Mouse (Mus musculus) ovary, postnatal 14 days (tissue): Measurements from ENCODE around the gene Umodl1.

Source experiments
- DNase-seq: peaks from one replicate; pipeline ENCODE4 v3.0.0; 2022; ENCODE audit warnings: low spot score

The Umodl1 gene

DNA sequence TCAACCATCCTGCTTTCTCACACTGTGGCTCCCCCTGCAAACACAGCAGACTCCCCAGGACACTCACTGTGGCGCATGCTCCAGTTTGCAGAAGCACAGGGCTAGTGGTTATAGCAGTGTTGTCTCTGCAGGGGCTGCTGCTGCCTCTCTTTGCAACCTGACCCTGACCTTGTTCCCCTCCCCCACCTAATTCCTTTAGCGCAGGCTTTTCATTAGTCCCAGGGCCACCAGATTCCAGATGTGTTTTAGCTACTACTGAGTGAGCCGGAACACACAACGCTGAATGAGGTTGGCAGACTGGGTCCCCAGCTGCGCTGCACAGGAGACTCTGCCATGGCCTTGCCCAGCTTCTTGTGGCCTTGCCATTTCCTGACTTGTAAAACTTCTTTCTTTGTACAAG, 46.5 kb downstream of the Umodl1 start:
- DNase-seq: no peak

DNA sequence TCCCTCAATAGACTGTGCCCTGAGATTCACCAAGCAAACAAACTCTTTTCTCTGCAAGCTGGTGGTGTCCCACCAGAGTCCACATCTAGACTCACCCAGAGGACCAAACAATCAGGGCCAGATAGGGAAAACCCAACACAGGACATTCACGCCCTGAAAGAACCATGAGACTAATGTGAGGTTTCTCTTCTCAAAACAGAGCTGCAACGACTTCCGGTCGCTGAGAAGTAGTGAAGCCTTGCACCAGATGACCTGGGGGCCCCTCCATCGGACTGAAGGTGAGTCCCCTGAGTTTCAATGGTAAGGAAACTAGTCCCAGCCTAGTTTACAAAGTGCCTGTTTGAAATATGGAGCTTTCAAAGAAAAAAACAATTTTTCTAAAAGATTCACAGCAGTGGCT, 48.2 kb downstream of the Umodl1 start:
- no peak for DNase-seq

GRCm38 (mm10) chr17:31005284-31005683, 50.8 kb downstream of the Umodl1 start:
- DNase-seq: no peak

DNA sequence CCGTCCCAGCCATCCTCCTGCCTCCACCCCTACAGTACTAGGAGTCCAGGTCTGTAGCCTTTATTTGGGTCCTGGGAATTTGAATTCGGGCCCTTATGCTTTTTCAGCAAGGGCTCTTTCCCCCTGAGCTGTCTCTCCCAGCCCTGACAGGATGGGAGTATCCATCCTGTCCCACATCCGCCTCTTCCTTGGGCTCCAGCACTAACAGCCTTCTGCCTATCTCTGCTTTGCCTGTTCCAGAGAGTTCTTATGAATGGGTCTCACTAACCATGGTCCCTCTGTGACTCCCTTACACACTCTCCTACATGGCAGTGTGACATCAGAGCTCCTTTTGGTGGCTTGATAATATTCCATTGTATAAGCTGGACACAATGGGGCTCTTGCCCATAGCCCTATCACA, 52.9 kb downstream of the Umodl1 start:
- DNase-seq: no peak

- DNase-seq: no peak
These were observed 54.0 kb downstream of the Umodl1 start for GRCm38 (mm10) chr17:31008416-31008815.

GRCm38 (mm10) chr17:31011551-31012394, 57.3 kb downstream of the Umodl1 start:
- DNase-seq: peak; percentile 37

GRCm38 (mm10) chr17:31018267-31018666, 63.8 kb downstream of the Umodl1 start:
- DNase-seq: peak; percentile 27

GRCm38 (mm10) chr17:31019505-31019904, 65.1 kb downstream of the Umodl1 start:
- peak; percentile 52 for DNase-seq

DNA sequence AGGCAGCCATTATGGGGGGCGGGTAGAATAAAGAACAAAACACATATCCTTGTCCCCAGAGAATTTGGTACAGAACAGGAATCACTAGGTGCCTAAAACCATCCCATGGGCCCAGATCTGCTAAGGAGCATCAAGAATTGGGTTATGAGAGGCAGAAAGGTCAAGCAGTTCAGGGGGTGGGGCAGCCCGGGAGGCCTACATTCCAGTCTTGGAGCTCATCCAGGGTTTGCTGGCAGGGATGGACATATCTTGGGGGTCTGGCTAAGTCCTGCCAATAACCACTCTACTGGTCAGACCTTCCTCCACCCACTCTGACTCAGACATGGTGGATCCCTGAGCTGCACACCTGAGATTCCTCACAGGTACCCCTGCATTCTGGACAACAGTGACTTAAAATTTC, 65.6 kb downstream of the Umodl1 start:
- no peak for DNase-seq

DNA sequence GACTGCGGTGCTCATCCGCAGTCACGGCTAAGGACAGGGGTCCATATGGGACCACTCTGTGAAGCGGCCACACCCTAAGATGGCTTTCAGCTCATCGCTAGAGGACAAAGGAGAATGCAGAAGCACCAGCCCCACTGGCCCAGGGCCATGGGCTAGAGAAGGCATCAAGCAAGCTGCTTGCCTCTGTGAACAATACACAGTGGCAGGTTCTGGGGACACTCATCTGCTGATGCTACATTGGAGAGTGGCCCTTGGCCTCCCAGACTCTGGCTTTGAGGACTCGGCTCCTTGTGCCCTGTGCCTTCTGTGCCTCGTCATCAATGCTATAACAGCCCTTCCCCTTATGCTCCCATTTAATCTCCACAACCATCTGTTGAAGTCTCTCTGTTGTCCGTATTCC, 66.8 kb downstream of the Umodl1 start:
- DNase-seq: no peak

GRCm38 (mm10) chr17:31024125-31024781, 69.8 kb downstream of the Umodl1 start:
- DNase-seq: no peak

DNA sequence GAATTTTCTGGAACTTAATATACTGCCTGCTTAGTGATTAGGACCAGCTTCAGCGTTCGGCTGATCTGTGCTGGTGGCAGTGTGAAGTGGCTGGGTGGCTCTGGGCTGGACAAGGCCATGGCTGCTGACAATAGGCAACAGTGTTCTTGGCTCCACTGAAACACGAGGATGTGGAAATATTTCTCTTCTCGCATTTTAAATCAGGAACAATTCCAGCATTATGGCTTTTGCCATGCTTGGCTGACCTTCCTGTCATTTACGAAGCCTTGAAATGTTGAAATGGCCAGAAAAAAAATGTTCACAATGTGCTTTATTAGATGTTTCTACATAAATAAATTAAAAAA, 70.3 kb downstream of the Umodl1 start:
- DNase-seq: no peak

- DNase-seq: no peak
These were observed 72.5 kb downstream of the Umodl1 start for GRCm38 (mm10) chr17:31026986-31027385.

DNA sequence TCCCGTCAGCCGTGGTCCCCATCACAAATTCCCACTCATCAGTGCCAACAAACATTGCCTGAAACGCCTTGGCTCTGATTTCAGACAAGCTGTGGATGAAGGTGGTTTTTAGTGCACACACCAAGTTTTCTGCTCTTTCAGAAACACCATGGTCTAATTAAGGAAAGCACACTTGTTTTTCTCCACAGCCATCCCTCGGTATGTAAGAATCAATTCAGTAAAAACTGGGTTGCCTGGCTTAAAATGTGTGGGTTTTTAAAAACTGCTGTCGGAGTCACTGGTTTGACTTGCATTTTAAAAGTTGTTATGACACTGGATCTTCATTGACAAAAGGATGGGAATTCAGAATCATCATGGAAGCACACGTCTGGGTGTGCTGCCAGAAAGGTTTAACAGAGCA, 73.3 kb downstream of the Umodl1 start:
- no peak for DNase-seq

- no peak for DNase-seq
These were observed 74.5 kb downstream of the Umodl1 start for GRCm38 (mm10) chr17:31028821-31029370.

DNA sequence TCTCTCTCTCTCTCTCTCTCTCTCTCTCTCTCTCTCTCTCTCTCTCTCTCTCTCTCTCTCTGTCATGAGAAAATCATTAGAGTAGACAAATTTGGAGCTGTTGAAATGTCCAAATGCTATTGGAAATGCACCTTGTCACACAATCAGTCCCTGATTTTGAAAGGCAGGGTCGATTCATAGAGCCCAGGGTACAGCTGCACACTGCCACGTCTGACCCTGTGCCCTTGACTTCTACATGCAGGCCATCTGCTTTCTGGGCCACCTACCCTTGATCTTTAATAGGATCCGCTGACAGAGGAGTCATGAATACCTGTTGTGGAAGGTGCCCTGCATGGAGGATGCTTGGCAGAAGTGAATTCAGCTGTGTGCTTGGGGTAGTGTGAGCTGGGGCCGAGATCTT, 75.0 kb downstream of the Umodl1 start:
- no peak for DNase-seq

DNA sequence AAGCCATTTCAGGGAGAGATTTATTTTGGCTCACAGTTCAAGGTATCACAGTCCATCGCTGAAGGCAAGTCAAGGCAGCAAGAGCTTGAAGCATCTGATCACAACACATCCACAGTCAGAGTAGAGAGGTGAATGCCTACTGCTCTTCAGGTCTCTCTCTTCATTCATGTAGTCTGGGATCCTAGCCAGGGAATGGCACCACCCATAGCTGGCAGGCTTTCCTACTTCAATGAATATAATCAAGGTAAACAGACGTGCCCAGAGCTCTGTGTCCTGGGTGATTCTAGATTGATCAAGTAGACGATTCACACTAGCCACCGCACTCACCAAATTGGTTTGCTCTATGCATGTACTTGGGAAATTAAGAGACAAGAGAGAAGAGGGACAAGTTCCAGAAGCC, 77.9 kb downstream of the Umodl1 start:
- DNase-seq: no peak

GRCm38 (mm10) chr17:31033251-31033650, 78.8 kb downstream of the Umodl1 start:
- DNase-seq: no peak

GRCm38 (mm10) chr17:31034165-31034564, 79.7 kb downstream of the Umodl1 start:
- no peak for DNase-seq

GRCm38 (mm10) chr17:31034674-31035356, 80.4 kb downstream of the Umodl1 start:
- DNase-seq: no peak

GRCm38 (mm10) chr17:31036168-31036876, 81.9 kb downstream of the Umodl1 start:
- no peak for DNase-seq

GRCm38 (mm10) chr17:31037331-31037730, 82.9 kb downstream of the Umodl1 start:
- no peak for DNase-seq
